Mouse (Mus musculus) layer of hippocampus, adult 18-20 months (tissue): Measurements from ENCODE around the gene Ptprj. TPM values are rescaled to one million over a fixed set of nuclear protein-coding genes. Genes with fewer than 3 reads are reported as not detected.

Source experiments
- DNase-seq, 2 experiments: peaks; one replicate each; pipeline ENCODE4 v3.0.0; 2022; ENCODE audit warnings: low spot score in 2 of 2
- total RNA-seq, 2 experiments: library from RNA; stranded (reverse); gene quantifications; 2 replicates each; pipeline ENCODE4 v1.2.3; 2021

Ptprj gene
- total RNA-seq, 2 experiments from 2014 or later = 114 TPM

GRCm38 (mm10) chr2:90526971-90527370 is 53.5 kb downstream of the Ptprj start:
- peak in 1 of 2 experiments; percentile 67 for DNase-seq

- peak in 1 of 2 experiments; percentile 42 for DNase-seq
Observed at GRCm38 (mm10) chr2:90526564-90526963, 53.9 kb downstream of the Ptprj start.

DNA sequence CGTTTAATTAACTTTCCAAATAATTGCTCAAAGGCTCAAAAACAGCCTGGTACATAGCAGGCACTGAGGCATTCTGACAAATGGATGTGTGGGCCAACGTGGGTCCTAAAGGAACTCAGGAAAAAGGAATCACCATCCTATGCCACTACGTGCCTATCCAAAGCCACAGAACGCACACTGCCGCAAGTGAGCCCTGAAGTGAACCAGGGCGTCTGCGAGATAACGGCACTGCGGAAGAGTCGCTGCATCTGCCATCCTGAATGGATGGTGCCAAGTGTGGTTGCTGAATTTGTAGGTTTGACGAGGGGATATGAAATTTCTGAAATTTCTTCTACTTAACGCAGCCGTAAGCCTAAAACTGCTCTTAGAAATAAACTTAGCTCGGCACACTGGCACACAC is 54.6 kb downstream of the Ptprj start:
- no peak for DNase-seq

DNA sequence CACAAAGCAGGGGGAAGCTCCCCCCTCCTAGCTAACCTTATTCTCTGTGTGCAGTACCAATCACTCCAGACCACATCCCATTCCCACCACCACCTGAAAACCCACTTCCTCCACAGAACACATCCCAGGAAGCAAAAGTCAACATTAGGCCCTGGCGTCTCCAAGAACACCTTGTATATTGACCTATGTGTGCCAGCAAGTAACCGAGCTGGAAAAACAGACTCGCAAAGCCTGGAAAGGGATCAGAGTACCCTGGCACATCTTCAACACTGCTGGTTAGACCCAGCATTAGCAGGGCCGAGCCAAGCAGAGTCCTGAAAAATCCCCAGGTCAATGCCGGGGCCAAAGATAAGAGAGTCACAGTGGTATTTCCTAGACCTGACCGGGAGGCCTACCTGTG is 58.0 kb downstream of the Ptprj start:
- DNase-seq = no peak

DNA sequence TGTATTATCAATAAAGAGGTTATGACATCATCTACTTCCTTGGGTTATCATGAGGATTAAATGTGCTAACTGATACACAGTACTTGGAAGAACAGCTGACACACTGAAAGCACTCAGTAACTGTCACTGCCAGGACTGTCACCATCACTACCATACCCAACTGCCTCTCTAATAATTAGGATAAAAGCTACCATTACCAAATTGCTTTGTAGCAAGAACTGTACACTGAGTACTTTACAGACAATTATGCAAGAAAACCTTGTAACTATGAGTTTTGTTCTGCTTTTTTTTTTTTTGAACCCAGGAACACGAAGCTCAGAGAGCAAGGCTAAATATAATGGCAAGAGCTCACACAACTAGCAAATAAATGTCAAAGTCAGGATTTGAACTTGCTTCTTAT is 58.5 kb downstream of the Ptprj start:
- DNase-seq = peak in 1 of 2 experiments; percentile 50

DNA sequence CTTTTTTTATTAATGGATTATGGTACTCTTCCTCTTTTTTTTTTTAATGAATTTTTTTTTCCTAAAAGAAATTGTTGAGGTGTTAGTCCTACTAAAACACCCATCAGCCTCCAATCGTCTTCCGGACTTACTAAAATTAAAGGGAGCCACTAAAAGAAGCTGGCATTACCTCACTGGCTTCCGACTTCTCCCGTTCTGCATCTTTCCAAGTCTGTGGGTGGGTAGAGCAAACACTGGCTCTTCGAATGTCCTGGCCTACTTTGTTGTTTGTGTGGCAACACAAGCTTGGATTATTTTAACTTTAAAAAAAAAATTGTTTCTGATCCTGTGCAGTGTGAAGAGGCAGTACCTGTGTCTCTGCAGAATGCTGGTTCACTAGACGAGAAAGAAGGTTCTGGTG is 62.2 kb downstream of the Ptprj start:
- DNase-seq = no peak

GRCm38 (mm10) chr2:90514969-90515368 is 65.5 kb downstream of the Ptprj start:
- DNase-seq = no peak

GRCm38 (mm10) chr2:90509268-90509667 is 71.2 kb downstream of the Ptprj start:
- DNase-seq = no peak

DNA sequence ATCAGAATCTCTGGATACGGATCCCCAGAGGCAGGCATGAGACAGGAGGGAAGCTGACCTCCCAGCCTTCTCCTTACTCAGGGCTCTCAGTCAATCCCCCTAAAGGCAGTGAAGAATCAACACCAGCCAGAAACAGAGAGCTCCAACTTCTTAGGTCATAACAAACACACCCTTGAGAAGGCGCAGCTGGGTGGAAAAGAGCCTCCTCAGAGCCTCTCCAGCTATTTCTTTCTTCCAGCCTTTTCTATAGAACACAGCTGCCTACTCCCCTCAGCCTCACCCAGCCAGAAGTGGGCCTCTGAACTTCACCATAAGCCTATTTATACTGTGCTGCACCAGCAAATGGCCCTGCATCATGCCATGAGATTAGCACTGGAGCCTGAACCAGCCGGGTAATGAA is 74.3 kb downstream of the Ptprj start:
- DNase-seq = no peak

- DNase-seq = peak; percentile 59 to 84
Observed at GRCm38 (mm10) chr2:90504731-90505171, 75.7 kb downstream of the Ptprj start.

DNA sequence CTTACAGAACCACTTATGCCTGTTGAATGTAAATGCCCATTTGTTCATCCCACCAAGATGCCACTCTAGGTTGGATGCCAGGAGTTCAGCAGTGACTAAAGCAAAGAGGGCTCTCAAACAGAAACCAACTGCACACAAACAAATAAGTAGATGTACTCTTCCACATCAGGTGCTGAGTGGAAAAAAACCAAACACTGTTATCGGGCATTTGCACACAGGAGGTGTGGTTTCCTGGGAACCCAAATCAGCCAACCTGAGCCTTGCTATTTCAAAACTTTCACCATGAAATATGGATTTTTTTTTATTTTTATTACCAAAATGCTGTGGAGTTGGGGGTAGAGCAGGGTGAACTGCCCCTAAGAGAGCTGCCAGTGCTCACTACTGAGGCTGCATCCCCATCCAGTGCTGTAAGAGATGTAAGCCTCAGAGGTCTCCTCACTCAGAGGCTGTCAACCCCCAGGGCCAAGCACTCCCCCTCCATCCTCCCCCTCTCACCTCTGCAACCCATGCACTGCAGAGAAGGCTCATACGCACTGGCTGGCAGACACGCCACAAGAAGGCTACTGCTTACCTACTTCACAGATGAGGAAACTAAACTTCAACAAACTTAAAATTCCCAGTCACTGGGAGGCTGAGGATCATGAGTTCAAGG is 77.1 kb downstream of the Ptprj start:
- no peak for DNase-seq

DNA sequence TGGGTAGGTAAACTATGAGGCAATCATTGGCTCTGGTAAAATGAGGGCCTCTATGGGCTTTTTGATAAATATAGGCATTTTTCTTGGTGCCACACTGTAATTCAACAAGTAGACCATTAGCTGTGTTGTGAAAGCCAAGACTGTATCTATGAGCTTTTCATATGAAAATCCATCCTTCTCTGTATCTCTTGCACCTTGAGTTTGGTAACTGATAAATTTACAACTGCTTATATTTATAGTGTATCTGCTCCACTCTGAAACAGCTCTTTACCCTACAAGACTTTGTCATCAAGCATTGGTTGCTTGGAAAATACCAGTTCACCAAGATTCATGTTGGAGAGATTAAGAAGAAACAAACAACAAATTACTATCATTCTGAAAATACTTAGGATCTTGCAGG is 77.7 kb downstream of the Ptprj start:
- no peak for DNase-seq

DNA sequence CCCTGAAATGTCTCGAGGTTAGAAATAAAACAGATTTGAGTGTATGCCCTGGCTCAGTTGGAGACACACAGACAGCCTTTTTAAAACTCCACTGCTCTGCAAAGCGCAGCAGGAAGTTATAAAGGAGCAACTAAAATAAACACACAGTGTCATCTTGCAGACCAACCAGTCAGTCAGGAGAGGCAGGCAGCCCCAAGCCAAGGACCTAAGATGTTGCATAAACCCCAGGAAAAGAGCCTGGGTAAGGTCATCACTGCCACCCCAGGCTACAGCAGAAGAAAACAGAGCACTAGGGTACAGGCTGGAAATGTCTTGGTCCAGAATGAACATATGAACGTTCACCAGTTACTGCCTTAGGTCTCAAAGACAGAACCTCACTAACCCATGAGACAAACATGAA is 78.7 kb downstream of the Ptprj start:
- no peak for DNase-seq

DNA sequence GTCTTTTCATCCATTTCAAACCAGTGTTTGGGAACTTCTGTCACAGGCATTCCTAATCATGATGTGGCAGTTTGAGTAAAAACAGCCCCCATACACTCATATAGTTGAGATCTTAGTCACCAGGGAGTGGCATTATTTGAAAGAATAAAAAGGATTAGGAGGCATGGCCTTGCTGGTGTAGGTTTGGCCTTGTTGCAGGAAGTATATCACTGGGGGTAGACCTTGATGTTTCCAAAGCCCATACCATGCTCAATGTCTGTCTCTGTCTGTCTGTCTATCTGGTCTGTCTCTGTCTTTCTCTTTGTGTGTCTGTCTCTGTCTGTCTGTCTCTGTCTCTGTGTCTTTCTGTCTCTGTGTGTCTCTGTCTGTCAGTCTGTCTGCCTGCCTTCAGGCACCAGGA is 79.6 kb downstream of the Ptprj start:
- no peak for DNase-seq

- no peak for DNase-seq
Observed at GRCm38 (mm10) chr2:90499002-90499401, 81.4 kb downstream of the Ptprj start.

- no peak for DNase-seq
Observed at GRCm38 (mm10) chr2:90497551-90497950, 82.9 kb downstream of the Ptprj start.

- DNase-seq = no peak
Observed at GRCm38 (mm10) chr2:90496680-90497074, 83.8 kb downstream of the Ptprj start.

GRCm38 (mm10) chr2:90496012-90496679 is 84.3 kb downstream of the Ptprj start:
- no peak for DNase-seq

DNA sequence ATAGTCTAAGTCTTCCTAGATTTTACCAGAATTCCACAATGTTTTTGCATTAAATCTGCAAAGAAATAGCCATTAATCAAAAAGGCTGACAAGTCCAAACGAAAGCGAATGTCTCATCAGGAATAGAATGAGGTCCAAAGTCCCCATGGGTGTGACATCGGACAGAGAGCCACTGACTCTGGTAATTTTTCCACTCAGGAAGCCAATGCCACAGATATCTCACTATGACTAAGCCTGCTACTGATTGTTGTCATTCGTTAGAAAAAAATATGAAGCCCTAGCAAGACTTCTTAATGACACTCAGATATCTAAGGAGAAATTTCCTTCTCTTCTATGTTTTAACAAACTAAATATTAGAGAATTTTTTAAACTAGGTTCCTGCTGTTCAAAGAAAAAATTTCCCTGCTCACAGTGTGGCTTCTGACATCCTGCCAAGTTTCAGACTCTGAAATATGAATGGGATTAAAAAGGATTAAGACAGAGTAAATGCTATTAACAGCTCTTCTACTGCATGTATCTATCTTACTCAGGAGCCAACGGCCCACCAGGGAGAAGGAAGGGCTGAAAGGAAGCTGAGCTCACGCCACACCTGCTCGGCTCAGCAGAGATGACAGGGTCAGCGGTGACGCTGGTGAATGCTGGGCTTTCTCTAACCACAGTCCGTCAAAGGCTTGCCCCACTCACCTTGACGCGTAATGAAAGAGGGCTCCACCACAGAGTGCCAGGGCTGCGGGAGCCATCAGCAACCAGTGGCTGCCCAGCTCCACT is 90.0 kb downstream of the Ptprj start:
- DNase-seq = no peak

GRCm38 (mm10) chr2:90489839-90490238 is 90.6 kb downstream of the Ptprj start:
- DNase-seq = no peak

DNA sequence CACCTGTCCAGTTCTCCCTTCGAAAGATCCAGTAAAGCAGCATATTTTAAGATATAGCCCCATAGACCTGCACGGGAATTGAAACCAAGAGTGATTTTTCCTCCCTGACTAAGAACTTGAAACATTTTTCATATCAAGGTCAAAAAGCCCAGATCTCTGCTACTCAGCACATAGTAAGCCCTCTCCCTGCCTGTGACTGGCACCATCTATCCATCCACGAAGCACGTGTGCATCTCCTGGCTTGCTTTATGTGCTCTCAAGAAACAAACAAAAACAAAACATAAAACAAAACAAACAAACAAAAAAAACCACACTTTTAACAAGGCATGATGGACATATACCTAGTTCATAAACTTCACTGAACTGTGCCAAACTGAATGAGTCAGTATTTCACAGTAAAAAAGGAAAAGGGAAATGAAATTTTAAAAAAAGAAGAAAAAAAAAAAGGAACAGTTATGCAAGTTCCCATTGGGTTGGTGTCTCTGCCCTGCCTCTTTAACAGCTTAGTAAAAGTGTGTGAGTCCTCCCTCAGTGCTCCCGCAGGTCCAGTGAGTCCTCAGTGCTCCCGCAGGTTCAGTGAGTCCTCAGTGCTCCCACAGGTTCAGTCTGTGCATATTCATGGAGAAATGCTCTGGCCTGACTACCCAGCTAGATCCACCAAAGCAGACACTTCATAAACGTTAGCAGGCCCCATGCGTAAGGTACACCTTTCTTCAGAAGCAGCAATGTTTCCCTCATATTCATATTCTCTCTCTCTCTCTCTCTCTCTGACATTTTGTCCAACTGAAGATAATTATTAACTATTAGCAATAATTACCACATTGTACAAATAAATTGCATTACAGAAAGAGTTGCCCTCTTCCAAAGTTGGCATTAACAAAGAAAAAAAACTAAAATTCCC is 91.5 kb downstream of the Ptprj start:
- no peak for DNase-seq
